Mouse (Mus musculus): Measurements from ENCODE around the gene Me3. TPM values are rescaled to one million over a fixed set of nuclear protein-coding genes. Genes with fewer than 3 reads are reported as not detected.

Gene Me3
- polyA plus RNA-seq, 1 experiment from 2014 or later = 7.5 TPM

DNA sequence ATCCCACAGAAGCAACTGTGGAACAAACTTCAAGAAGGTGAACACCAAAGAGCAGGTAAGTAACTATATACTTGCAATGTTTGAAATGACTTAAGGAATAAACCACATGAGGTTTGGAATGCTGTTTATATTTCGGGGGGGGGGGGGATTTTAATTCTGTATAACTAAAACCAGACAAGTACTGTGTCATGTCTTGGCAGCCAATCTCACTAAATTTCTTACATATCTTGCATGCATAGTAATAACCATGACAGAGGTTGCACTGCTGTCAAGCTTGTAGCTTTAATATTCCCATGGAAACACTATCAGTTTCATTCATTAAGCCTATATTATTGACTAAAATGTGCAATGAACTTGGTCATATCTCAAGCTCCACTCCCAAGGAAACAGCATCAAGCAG is 223.0 kb downstream of the Me3 start:
- H3K36me3 ChIP-seq = no peaks in the 10 kb centered on the region
- no peaks in the 10 kb centered on the region for H3K27me3 ChIP-seq
- H3K4me2 ChIP-seq = no peak overlapping the region
- H3K9me3 ChIP-seq (replicated peaks) = no peaks in the 10 kb centered on the region
- ATAC-seq (replicated peaks; ENCODE audit: insufficient number of reproducible peaks, insufficient read depth, low FRiP score, low read depth) = no peak
- 56% methylated on average over 1 of the region's 1 CpGs for WGBS
- H3K4me1 ChIP-seq (replicated peaks) = no peaks in the 10 kb centered on the region
- H3K9ac ChIP-seq = no peak overlapping the region
- no peak overlapping the region for H3K27ac ChIP-seq
- no peak overlapping the region for H3K4me3 ChIP-seq

DNA sequence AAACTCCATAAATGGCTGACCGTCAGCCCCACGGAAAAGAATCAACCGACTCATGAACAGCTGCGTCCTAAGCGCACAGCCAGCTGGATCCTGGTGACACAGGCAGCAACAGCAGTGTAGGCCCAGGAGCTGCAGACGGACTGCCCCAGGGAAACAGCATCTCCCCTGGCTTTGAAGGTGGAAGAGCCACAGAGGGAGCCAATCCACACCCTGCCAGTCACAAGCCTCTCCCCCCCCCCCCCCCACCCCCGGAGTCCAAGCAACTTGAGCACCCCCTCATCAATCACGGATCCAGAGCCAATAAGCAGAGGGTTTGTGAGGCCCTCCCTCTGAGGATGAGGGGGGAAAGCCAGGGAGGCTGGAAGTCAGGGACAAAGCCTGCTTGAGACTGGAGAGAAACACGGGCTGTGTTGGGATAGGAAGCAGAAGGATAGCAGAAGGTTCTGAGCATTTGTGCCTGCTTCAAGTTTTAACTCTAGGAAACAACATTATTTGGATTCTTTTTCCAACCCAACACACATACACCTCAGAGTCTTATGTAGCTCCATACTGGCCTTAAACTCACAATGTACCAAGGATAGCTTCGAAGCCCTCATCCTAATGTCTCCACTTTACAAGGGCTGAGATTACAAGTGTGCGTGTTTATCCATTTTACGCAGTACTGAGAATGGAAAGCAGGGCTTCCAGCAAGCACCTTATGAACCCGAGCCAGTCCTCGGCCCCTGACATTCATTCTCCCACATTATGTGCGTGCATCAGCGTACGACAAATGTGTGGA is 224.4 kb downstream of the Me3 start:
- no peak overlapping the region for H3K4me3 ChIP-seq
- no peak overlapping the region for H3K4me2 ChIP-seq
- no peak for ATAC-seq (replicated peaks; ENCODE audit: insufficient number of reproducible peaks, insufficient read depth, low FRiP score, low read depth)
- H3K27ac ChIP-seq = no peak overlapping the region
- no peaks in the 10 kb centered on the region for H3K27me3 ChIP-seq
- H3K4me1 ChIP-seq (replicated peaks) = no peaks in the 10 kb centered on the region
- H3K9me3 ChIP-seq (replicated peaks) = no peaks in the 10 kb centered on the region
- H3K9ac ChIP-seq = no peak overlapping the region
- WGBS = 56% methylated on average over 17 of the region's 17 CpGs
- H3K36me3 ChIP-seq = no peaks in the 10 kb centered on the region

DNA sequence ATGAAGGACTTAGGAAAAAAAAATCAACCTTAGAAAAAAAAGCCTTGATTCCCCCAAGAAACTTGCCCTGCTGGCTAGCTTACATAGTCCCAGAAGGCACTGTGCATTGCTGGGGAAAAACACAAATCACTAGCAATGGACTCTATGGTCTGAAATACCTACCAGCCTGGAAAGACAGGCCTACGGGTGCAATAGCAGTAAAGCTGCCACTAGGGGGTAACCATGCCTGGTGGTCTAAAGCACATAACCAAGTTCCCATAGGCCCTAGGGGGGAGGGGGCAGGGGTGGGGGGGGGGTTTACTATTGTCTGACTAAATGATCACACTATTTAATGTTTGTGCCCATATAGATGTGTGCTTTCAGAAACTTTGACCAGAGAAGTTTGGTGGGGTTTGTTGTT is 232.6 kb downstream of the Me3 start:
- no peaks in the 10 kb centered on the region for H3K36me3 ChIP-seq
- no peaks in the 10 kb centered on the region for H3K4me1 ChIP-seq (replicated peaks)
- WGBS = 89% methylated on average over 1 of the region's 1 CpGs
- no peak overlapping the region for H3K9ac ChIP-seq
- H3K9me3 ChIP-seq (replicated peaks) = no peaks in the 10 kb centered on the region
- ATAC-seq (replicated peaks; ENCODE audit: insufficient number of reproducible peaks, insufficient read depth, low FRiP score, low read depth) = no peak
- H3K4me3 ChIP-seq = no peak overlapping the region
- no peaks in the 10 kb centered on the region for H3K27me3 ChIP-seq
- no peak overlapping the region for H3K4me2 ChIP-seq
- no peak overlapping the region for H3K27ac ChIP-seq

DNA sequence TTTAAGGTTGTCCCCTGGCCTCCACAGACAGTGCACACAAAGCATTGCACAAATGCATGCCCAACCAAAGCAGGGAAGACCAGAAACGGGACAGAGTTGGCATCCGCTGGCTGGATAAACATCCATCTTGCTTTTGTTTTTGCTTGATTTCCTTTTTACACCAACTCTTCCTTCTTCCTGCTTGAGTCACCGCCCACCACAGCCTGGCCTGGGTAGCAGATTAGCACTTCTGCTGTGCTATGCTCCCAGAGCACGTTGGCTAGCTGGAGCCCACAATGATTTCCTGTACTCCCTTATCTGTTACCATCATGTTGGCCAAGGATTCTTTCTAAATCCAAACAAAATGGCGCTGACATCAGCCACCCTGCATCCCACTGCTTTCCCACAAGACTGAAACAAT is 235.0 kb downstream of the Me3 start:
- Histone ChIP-seq H3K9ac (no peak overlapping the region), H3K27me3 (no peaks in the 10 kb centered on the region), H3K27ac (no peak overlapping the region), H3K4me2 (no peak overlapping the region), H3K36me3 (no peaks in the 10 kb centered on the region), H3K4me1 (replicated peaks) (no peaks in the 10 kb centered on the region), H3K4me3 (no peak overlapping the region), H3K9me3 (replicated peaks) (no peaks in the 10 kb centered on the region)
- WGBS = 47% methylated on average over 5 of the region's 5 CpGs
- ATAC-seq (replicated peaks; ENCODE audit: insufficient number of reproducible peaks, insufficient read depth, low FRiP score, low read depth) = no peak

DNA sequence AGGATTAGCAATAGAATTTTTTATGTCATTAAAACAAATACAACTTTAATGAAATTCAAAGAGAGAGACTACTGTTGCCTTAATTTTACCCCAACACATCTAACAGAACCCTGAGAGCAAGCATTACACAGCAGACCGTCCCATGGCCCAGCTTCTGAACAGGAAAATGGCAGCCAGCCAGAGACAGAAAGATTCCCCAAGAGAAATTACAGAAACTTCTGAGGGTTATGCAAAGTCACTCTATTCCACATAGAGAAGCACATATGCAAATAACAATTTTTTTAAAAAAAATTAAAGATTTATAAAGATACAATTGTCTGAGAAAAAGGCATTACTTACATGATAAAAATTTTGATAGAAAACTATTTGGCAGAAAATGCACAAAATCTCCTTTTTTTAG is 247.5 kb downstream of the Me3 start:
- 43% methylated on average over 1 of the region's 1 CpGs for WGBS
- H3K9ac ChIP-seq = no peak overlapping the region
- no peaks in the 10 kb centered on the region for H3K36me3 ChIP-seq
- H3K4me2 ChIP-seq = no peak overlapping the region
- H3K4me3 ChIP-seq = no peak overlapping the region
- no peaks in the 10 kb centered on the region for H3K27me3 ChIP-seq
- ATAC-seq (replicated peaks; ENCODE audit: insufficient number of reproducible peaks, insufficient read depth, low FRiP score, low read depth) = no peak
- H3K4me1 ChIP-seq (replicated peaks) = peaks cover 3% of the 10 kb centered on the region; the same call in 1 of the 2 replicates
- H3K9me3 ChIP-seq (replicated peaks) = no peaks in the 10 kb centered on the region
- no peak overlapping the region for H3K27ac ChIP-seq

DNA sequence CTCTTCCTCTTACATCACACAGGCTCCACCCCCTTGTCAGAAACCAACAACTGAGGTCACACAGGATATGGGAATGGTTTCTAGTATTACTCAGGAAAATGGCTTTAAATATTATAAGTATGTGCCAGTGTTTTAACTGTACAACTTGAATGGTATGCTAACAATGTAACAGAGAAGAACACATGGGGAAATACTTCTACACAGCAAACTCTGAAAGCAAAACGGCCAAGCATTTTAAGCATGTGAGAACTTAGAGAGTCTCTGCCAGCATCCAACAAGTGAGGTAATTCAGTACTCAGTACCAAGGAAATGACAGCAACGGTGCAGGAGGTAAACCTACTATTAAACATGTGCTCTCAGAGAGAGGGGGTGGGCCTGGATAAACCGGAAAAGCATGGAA is 252.4 kb downstream of the Me3 start:
- no peak overlapping the region for H3K9ac ChIP-seq
- H3K4me3 ChIP-seq = no peak overlapping the region
- no peaks in the 10 kb centered on the region for H3K27me3 ChIP-seq
- 40% methylated on average over 3 of the region's 3 CpGs for WGBS
- no peak overlapping the region for H3K4me2 ChIP-seq
- no peak for ATAC-seq (replicated peaks; ENCODE audit: insufficient number of reproducible peaks, insufficient read depth, low FRiP score, low read depth)
- no peaks in the 10 kb centered on the region for H3K9me3 ChIP-seq (replicated peaks)
- no peaks in the 10 kb centered on the region for H3K36me3 ChIP-seq
- peaks cover 3% of the 10 kb centered on the region; the same call in 1 of the 2 replicates for H3K4me1 ChIP-seq (replicated peaks)
- H3K27ac ChIP-seq = no peak overlapping the region

DNA sequence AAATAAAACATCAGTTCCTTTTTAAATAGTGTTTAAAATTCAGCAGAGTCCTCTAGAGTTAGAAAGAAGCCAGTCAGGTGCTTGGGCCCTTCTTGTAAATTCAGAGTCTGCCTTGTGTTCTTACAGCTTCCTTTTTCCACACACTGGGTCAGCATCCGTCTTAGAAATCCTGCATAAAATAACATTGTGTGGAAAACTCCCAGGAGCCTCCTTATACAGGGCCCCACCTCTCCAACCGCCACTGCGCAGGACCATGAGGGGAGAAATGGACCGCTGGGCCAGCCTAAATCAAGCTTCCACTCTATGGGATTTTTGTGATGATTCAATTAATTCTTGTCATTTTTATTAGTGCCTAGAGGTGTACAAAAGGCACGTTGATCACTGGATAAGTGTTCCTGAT is 259.2 kb downstream of the Me3 start:
- H3K9me3 ChIP-seq (replicated peaks) = no peaks in the 10 kb centered on the region
- no peak overlapping the region for H3K27ac ChIP-seq
- H3K27me3 ChIP-seq = no peaks in the 10 kb centered on the region
- no peak overlapping the region for H3K4me2 ChIP-seq
- H3K4me1 ChIP-seq (replicated peaks) = no peaks in the 10 kb centered on the region
- 79% methylated on average over 5 of the region's 5 CpGs for WGBS
- no peak for ATAC-seq (replicated peaks; ENCODE audit: insufficient number of reproducible peaks, insufficient read depth, low FRiP score, low read depth)
- H3K9ac ChIP-seq = no peak overlapping the region
- H3K4me3 ChIP-seq = no peak overlapping the region
- H3K36me3 ChIP-seq = no peaks in the 10 kb centered on the region

DNA sequence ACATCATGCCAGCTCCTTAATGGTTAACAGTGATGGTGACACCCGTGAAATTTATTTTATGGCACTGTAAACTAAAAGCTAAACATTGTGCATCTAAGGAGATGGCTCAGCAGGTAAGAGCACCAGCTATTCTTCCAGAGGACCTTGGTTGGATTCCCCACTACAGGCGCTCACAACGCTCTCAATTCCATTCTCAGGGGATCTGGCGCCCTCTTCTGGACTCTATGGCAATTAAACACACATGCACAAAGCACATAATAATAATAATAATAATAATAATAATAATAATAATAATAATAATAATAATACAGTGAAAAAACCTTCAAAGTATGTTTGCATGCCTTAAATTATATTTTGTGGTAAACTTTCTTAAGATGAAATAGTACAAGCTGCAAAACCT is 259.7 kb downstream of the Me3 start:
- no peak overlapping the region for H3K9ac ChIP-seq
- no peaks in the 10 kb centered on the region for H3K9me3 ChIP-seq (replicated peaks)
- H3K36me3 ChIP-seq = no peaks in the 10 kb centered on the region
- no peak overlapping the region for H3K4me3 ChIP-seq
- H3K27ac ChIP-seq = no peak overlapping the region
- no peak overlapping the region for H3K4me2 ChIP-seq
- 36% methylated on average over 4 of the region's 4 CpGs for WGBS
- no peak for ATAC-seq (replicated peaks; ENCODE audit: insufficient number of reproducible peaks, insufficient read depth, low FRiP score, low read depth)
- H3K4me1 ChIP-seq (replicated peaks) = no peaks in the 10 kb centered on the region
- no peaks in the 10 kb centered on the region for H3K27me3 ChIP-seq

DNA sequence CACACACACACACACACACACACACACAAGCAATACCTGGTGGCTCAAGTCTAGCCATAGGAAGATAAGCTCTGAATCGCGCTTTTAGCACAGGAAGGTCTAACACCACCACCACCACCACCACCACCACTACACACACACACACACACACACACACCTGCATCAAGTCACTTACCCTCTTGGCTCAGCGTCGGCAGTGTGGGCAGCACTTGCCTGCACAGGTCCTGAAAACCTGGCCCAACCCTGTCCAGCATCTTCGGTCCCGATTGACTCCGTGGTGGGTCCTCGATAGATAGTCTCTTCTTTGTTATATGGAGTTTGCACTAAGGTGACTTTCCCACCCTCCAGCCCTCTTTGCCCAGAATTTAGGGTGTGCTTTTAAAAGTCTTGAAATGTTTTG is 270.8 kb downstream of the Me3 start:
- no peak overlapping the region for H3K27ac ChIP-seq
- H3K27me3 ChIP-seq = no peaks in the 10 kb centered on the region
- H3K4me2 ChIP-seq = peak overlapping the region; percentile 49; the same call in 1 of the 2 replicates
- H3K36me3 ChIP-seq = no peaks in the 10 kb centered on the region
- no peak for ATAC-seq (replicated peaks; ENCODE audit: insufficient number of reproducible peaks, insufficient read depth, low FRiP score, low read depth)
- no peak overlapping the region for H3K9ac ChIP-seq
- peaks cover 8% of the 10 kb centered on the region; the same call in 1 of the 2 replicates for H3K4me1 ChIP-seq (replicated peaks)
- no peak overlapping the region for H3K4me3 ChIP-seq
- no peaks in the 10 kb centered on the region for H3K9me3 ChIP-seq (replicated peaks)
- 70% methylated on average over 7 of the region's 8 CpGs for WGBS

DNA sequence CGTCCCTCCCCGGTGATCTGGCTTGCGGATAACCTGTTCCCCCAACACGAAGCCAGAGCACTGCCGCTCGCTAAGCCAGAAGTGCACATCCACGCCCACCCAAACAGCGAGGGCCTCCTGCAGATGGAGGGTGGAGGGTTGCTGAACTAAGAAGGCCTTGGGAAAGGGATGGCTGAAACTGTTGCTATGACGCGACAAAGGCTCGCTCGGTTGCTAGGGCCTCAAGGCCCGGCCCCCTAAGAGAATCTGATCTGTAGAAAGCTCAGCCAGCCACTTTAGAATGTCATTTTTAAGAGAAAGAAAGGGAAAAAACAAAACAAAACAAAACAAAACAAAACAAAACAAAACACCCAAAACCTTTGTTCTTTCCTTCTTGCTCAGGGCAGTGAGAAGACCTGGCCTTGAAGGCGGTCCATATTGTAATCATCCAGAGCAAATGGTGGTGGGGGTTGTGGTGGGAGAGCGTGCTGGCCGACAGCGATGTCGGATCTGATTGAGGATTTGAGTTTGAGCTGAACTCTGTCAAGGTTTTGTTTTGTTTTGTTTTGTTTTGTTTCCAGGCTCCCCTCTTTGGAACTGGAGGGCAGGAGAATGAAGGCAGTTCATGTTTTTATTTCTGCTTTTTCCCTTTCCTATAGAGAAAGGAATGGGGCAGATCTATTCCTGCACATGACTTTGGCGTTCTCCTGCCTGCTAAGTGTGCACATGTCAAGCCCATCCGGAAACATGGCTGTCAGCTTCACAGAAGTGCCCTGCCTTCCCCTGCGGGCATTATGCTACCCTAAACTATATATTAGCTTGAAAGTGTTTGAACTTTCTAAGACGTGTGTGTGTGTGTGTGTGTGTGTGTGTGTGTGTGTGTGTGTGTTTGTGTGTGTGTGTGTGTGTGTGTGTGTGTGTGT is 271.5 kb downstream of the Me3 start, which contains the start of gene Ccdc81:
Gene Ccdc81 (minus strand): TSS at position 188 of the 902 bp plus-strand sequence.
- WGBS = 42% methylated on average over 22 of the region's 22 CpGs
- Histone ChIP-seq H3K27ac (no peak within 1 kb of the TSS), H3K9me3 (replicated peaks) (no peaks in the 10 kb centered on the region), H3K36me3 (no peaks in the 10 kb centered on the region), H3K4me1 (replicated peaks) (peaks cover 8% of the 10 kb centered on the region; the same call in 1 of the 2 replicates), H3K4me2 (peak within 1 kb of the TSS; percentile 49), H3K9ac (no peak within 1 kb of the TSS), H3K4me3 (no peak within 1 kb of the TSS), H3K27me3 (no peaks in the 10 kb centered on the region)
- no peak for ATAC-seq (replicated peaks; ENCODE audit: insufficient number of reproducible peaks, insufficient read depth, low FRiP score, low read depth)
